Mouse (Mus musculus): ENCODE results near the gene Zc3h12b. TPM values are rescaled to one million over a fixed set of nuclear protein-coding genes. Genes with fewer than 3 reads are reported as not detected.

The Zc3h12b gene
- 0.29 TPM for polyA plus RNA-seq (2014; fragmentation: Illumina TruSeq; extraction: RNeasy Lipid Tissue Mini Kit (QIAGEN cat#74804); ENCODE audit: low read depth, low replicate concordance)

GRCm38 (mm10) chrX:95711227-95712111 is at the start of gene Zc3h12b:
Gene Zc3h12b, plus strand, starts transcription at chrX:95711678.

GRCm38 (mm10) chrX:95956497-95957293 is 245.2 kb downstream of the Zc3h12b start, which contains the start of gene Las1l:
Gene Las1l, minus strand, starts transcription at chrX:95956962.

Other genes starting within 250 kb of the Zc3h12b start
- gene Asb12, start 153.7 kb upstream of the Zc3h12b start, polyA plus RNA-seq (2014; fragmentation: Illumina TruSeq; extraction: RNeasy Lipid Tissue Mini Kit (QIAGEN cat#74804); ENCODE audit: low read depth, low replicate concordance), result 14.8 TPM
- not detected for gene Pfn5, start 153.6 kb upstream of the Zc3h12b start, polyA plus RNA-seq (2014; fragmentation: Illumina TruSeq; extraction: RNeasy Lipid Tissue Mini Kit (QIAGEN cat#74804); ENCODE audit: low read depth, low replicate concordance)
- gene Zc4h2, start 53.2 kb upstream of the Zc3h12b start, polyA plus RNA-seq (2014; fragmentation: Illumina TruSeq; extraction: RNeasy Lipid Tissue Mini Kit (QIAGEN cat#74804); ENCODE audit: low read depth, low replicate concordance), result 2.4 TPM
- gene Las1l, start 245.3 kb downstream of the Zc3h12b start, polyA plus RNA-seq (2014; fragmentation: Illumina TruSeq; extraction: RNeasy Lipid Tissue Mini Kit (QIAGEN cat#74804); ENCODE audit: low read depth, low replicate concordance), result 76.6 TPM

Data from heart, adult 10 weeks (tissue).